Mouse (Mus musculus): ENCODE measurements around the gene Ing1. TPM values are rescaled to one million over a fixed set of nuclear protein-coding genes. Genes with fewer than 3 reads are reported as not detected.

The Ing1 gene
- total RNA-seq, 2 experiments from 2014 or later: 26.5 to 29.0 TPM

- DNase-seq: no peak
Measured at GRCm38 (mm10) chr8:11585513-11586373, 30.4 kb downstream of the Ing1 start.

- DNase-seq: no peak
Measured at GRCm38 (mm10) chr8:11586374-11586745, 31.0 kb downstream of the Ing1 start.

- no peak for DNase-seq
Measured at GRCm38 (mm10) chr8:11591837-11592236, 36.5 kb downstream of the Ing1 start.

- DNase-seq: no peak
Measured at GRCm38 (mm10) chr8:11592296-11592695, 36.9 kb downstream of the Ing1 start.

- DNase-seq: no peak
Measured at GRCm38 (mm10) chr8:11593222-11593884, 38.0 kb downstream of the Ing1 start.

GRCm38 (mm10) chr8:11600301-11600951 lies 45.1 kb downstream of the Ing1 start:
- no peak for DNase-seq

- DNase-seq: peak; percentile 69
Measured at GRCm38 (mm10) chr8:11602006-11602680, 46.8 kb downstream of the Ing1 start.

GRCm38 (mm10) chr8:11608848-11609247 lies 53.5 kb downstream of the Ing1 start:
- DNase-seq: no peak

Other genes with a start within 250 kb of the Ing1 start
- gene Col4a2, start 242.8 kb upstream of the Ing1 start, total RNA-seq (2021): 100 to 1,000 TPM; 340 to 382 TPM
- 100 to 1,000 TPM; 741 to 775 TPM for gene Col4a1, start 242.7 kb upstream of the Ing1 start, total RNA-seq (2021)
- gene Rab20, start 76.9 kb upstream of the Ing1 start, total RNA-seq (2021): 1 to 10 TPM; 1.1 TPM
- 10 to 100 TPM; 25.8 to 30.6 TPM for gene Naxd, start 58.1 kb upstream of the Ing1 start, total RNA-seq (2021)
- 10 to 100 TPM; 14.4 to 18.1 TPM for gene Cars2, start 4.8 kb upstream of the Ing1 start, total RNA-seq (2021)
- 10 to 100 TPM; 43.6 to 52.5 TPM for gene Ankrd10, start 80.2 kb downstream of the Ing1 start, total RNA-seq (2021)
- gene 1700016D06Rik, start 145.5 kb downstream of the Ing1 start, total RNA-seq (2021): not detected
- 10 to 100 TPM; 76.7 to 84.2 TPM for gene Arhgef7, start 172.2 kb downstream of the Ing1 start, total RNA-seq (2021)